Mouse (Mus musculus) ZHBTc4 (cell line): ENCODE measurements around the gene Slc43a3.

Source experiments
- DNase-seq: peaks from one replicate; pipeline ENCODE4 v3.0.0-alpha.2; 2011; ENCODE audit warnings: low read depth, low spot score

Gene Slc43a3

GRCm38 (mm10) chr2:84980188-84980587 is 43.8 kb downstream of the Slc43a3 start, which contains the start of gene Prg2:
Prg2 (plus strand) TSS chr2:84980461.
- DNase-seq: no peak

GRCm38 (mm10) chr2:84987930-84988329 is 51.6 kb downstream of the Slc43a3 start, which contains the start of gene Prg3:
Prg3 (plus strand) TSS chr2:84988215.
- DNase-seq: no peak

GRCm38 (mm10) chr2:84996376-84996775 is 60.0 kb downstream of the Slc43a3 start:
- no peak for DNase-seq

GRCm38 (mm10) chr2:84999486-85000181 is 63.3 kb downstream of the Slc43a3 start:
- no peak for DNase-seq

GRCm38 (mm10) chr2:85001497-85001896 is 65.1 kb downstream of the Slc43a3 start:
- no peak for DNase-seq

GRCm38 (mm10) chr2:85002575-85002974 is 66.2 kb downstream of the Slc43a3 start:
- peak; percentile 68 for DNase-seq

GRCm38 (mm10) chr2:85004341-85004740 is 68.0 kb downstream of the Slc43a3 start:
- no peak for DNase-seq

GRCm38 (mm10) chr2:85006600-85006999 is 70.2 kb downstream of the Slc43a3 start:
- DNase-seq: no peak

- peak; percentile 58 for DNase-seq
Measured at GRCm38 (mm10) chr2:85007729-85008128, 71.3 kb downstream of the Slc43a3 start.
